Mouse (Mus musculus) megakaryocyte-erythroid progenitor cell, adult 5-6 weeks (primary cell): ENCODE results near the gene Zbtb22. TPM values are rescaled to one million over a fixed set of nuclear protein-coding genes. Genes with fewer than 3 reads are reported as not detected.

ENCODE experiments used
- ATAC-seq: replicated peaks from 2 replicates; pipeline ENCODE4 v1.8.0; 2016; ENCODE audit warnings: mild to moderate bottlenecking, inconsistent platforms; ENCODE audit not compliant: severe bottlenecking, poor library complexity, low FRiP score, low TSS enrichment
- total RNA-seq, 2 experiments: library from RNA; stranded (forward) in 1 of 2; stranded (reverse) in 1 of 2; fragments of 200-1000, 215-1000 nt in 1 of 2; fragments of >200 nt in 1 of 2; fragmentation: Nextera tagmentation in 1 of 2; gene quantifications; 2 replicates each; pipeline ENCODE4 v1.2.3; 2014 to 2017

The Zbtb22 gene
- total RNA-seq, 2 experiments from 2014 or later, result 18.0 to 18.6 TPM

GRCm38 (mm10) chr17:33919351-33920281 is 3.9 kb downstream of the Zbtb22 start:
- peak; percentile 72 for ATAC-seq

- ATAC-seq, result 0 out of 2 replicates have a peak, but pooled peaks have one; percentile 14
Measured at GRCm38 (mm10) chr17:33920282-33921097, 4.8 kb downstream of the Zbtb22 start.

GRCm38 (mm10) chr17:33921361-33921760 is 5.7 kb downstream of the Zbtb22 start:
- ATAC-seq, result no peak

- peak; percentile 43 for ATAC-seq
Measured at GRCm38 (mm10) chr17:33924577-33925283, 9.0 kb downstream of the Zbtb22 start.

GRCm38 (mm10) chr17:33925406-33926116 is 9.9 kb downstream of the Zbtb22 start:
- no peak for ATAC-seq

GRCm38 (mm10) chr17:33926207-33926932 is 10.7 kb downstream of the Zbtb22 start:
- no peak for ATAC-seq

- no peak for ATAC-seq
Measured at GRCm38 (mm10) chr17:33928251-33928947, 12.7 kb downstream of the Zbtb22 start.

GRCm38 (mm10) chr17:33929371-33930279 is 13.9 kb downstream of the Zbtb22 start, which contains the start of gene Rgl2:
TSS of gene Rgl2 (plus strand) at chr17:33929543.
- ATAC-seq, result peak; percentile 66

GRCm38 (mm10) chr17:33930280-33931158 is 14.8 kb downstream of the Zbtb22 start:
- peak; percentile 31; the same call in 1 of the 2 replicates for ATAC-seq

GRCm38 (mm10) chr17:33931159-33931866 is 15.6 kb downstream of the Zbtb22 start:
- no peak for ATAC-seq

GRCm38 (mm10) chr17:33931947-33932346 is 16.2 kb downstream of the Zbtb22 start:
- ATAC-seq, result no peak

GRCm38 (mm10) chr17:33932448-33932847 is 16.7 kb downstream of the Zbtb22 start:
- ATAC-seq, result no peak

GRCm38 (mm10) chr17:33932970-33933369 is 17.3 kb downstream of the Zbtb22 start:
- ATAC-seq, result no peak

GRCm38 (mm10) chr17:33935422-33936055 is 19.8 kb downstream of the Zbtb22 start:
- no peak for ATAC-seq

GRCm38 (mm10) chr17:33936993-33937392 is 21.3 kb downstream of the Zbtb22 start:
- no peak for ATAC-seq
